Mouse (Mus musculus): ENCODE measurements at regions not wholly inside any gene's neighbourhood (a gene's known extent, or its start where the extent isn't known, plus 50 kb on each side); places are given as distances from the start of the nearest gene placed in this dataset.

DNA sequence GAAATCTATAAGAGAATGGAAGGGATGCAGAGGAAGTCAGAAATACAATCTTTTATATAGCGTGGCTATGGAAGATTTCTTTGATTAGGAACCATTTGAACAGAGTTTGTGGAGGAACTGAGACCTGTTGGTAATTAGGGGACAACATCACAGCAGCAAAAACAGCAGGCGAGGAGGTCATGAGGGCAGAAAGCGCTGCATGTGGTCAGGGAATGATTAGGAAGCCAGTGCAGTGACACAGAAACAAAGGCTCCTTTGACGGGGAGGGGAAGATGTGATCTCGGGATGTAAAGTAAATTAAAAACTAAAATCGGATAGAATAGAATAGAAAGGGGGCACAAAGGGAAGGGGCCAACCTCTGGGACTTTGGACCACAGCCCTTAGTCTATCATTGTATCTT lies 199.6 kb upstream of the Noct start:
- DNase-seq = no peak

DNA sequence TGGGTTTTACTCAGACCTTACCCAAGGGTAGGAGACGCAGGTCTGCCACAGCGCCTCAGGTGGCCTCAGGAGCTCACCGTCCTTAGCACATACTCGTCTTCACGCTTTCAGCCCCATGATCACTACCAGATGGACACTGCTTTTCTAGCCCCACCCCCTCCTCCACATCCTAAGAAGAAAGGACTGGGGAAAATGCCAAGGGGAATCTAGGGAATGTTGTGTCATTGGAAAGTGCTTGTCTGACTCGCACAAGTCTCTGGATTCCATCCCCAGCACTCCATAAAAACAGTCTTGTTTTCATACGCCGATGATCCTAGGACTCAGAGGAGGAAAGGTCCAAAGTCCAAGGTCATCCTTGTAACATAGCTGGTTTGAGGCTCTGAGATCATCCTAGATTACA lies 192.4 kb upstream of the Noct start:
- DNase-seq = no peak

DNA sequence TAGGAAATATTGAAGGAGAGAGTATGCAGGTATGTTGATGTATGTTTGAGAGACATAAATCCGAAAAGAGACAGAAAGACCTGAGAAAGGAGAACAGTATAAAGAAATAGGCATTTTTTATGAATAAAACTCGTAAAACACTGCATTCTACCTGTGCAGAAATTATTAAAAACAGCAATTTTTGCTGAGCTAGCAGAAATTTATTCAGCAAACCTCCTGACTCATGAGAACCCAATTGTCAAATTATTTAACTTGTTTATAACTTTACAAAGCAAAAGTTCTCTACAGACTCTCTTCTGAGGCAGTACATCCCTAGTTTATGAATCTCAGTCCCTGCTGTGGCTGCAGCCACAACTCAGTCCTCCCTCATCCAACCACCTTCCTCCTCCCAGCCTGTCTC lies 191.0 kb upstream of the Noct start:
- DNase-seq = no peak

DNA sequence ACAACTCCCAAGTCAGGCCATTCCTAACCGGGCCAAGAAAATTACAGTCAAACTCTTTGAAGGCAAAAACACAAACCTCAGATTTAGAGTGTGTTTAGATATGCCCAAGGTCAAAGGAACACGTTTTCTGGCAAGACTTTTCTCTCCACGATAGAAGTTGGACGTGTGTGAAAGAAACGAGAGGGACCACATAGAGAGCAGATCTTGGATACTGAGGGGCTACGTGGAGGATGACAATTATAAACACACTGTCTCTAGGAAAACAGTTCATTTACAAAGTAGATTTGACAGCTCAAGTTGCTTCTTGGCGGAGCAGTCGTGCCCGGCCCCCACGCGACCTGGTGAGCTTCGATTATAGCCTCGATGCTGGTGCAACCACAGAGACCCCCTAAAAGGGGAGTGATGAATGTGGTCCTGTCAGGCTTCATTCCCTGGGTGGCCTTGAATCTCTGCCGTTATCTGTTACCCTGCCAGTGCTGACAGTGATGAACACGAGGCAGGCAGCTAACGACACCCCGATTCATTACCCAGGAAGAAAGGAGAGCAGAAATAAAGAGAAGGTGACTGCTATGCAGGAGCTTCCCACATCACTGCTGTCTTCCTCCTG lies 187.4 kb upstream of the Noct start:
- no peak for DNase-seq

DNA sequence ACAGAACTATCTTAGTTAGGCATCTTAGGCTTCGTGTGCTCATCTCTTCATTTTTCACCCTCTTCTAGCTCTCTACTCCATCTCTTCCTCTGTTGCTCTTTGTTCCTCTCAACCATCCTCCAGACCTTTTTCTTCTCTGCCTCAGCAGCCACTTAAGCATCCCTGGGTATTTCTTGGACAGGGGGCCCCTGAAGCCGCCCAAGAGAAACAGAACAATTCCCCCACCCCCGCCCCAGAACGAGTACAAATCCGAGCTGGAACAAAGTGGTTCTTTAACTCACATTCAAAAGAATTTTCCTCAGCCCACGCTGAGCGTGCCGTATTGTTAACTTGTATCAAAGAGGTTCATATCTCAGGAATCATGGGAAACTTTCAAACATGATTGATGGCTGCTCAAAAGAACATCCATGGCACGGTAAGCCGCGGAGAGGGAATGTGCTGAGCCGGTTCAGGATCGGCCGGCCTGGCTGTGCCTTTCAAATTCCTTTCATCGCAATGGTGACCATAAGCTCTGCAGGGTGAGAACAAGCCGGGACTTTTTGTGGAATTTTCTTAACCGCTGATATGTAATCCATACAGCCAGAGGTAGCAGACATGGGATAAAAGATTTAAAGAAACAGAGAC lies 181.9 kb upstream of the Noct start:
- no peak for DNase-seq

DNA sequence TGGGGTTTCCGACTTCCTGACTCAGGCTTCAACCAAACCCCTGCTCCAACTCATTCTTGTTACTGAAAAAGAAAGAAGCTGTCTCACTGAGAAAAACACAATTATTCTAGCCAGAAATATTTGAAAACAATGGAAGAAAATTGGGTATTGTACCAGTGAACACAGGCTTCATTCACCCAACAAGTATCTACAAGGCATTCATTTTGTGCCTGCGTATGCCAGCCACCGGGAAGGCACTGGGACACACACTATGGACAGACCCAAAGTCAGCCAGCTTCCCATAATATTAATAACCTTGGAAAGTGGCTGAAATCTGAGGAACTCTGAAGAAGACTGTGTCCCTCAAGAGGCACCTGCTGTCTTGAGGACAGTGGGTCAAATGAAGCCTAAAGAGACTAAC lies 175.5 kb upstream of the Noct start:
- DNase-seq = no peak

DNA sequence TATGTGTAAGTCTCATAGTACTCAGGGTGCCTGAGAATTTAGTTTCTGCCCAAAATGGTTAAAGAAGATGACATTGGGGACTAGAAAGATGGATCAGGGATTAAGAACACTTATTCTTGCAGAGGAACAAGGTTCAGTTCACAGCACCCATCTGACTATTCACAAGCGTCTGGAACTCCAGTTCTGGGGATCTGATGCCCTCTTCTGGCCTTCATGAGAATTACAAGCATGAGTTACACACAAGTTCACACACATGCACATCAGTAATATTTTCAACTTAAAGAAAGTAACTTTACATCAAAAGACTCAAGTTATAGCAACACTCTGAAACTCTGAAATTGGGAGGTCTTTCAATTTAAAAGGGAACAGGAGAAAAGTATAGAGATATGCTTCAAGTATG lies 174.1 kb upstream of the Noct start:
- no peak for DNase-seq

DNA sequence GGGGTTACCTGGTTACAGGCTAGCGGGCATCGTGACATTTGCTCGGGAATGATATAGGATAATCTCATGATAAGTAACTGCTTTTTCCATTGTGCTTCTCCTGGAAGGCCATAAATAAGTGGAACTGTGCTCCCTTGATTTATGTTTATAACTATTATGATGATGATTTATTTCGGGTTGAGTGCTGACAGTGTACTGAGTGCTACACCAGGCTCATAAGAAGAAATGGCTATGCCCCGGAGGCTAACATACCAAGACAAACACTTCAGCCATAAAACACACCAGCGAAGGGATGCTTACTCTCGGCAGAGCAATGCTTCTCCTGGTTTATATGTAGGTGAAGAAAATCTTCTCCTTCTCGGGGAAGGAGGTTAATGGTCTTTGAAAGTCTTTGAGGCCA lies 169.2 kb upstream of the Noct start:
- DNase-seq = no peak

DNA sequence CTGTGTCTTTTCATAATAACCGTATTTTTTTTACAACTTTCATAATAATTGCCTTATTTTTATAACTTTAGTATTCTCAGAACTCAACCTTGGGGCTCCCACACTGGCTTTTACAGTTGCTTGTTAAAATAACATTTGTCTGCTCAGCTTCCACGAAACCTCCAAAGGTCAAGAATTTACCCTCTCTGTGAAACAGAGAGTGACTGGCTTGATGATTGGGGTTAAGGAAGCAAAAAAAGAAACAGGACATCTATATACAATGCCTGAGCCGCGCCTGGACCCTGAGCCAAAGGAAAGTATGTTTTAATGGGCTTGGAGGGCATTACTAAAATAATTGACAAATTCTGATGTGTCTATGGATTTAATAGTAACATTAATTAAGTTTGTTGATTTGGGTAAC lies 160.0 kb upstream of the Noct start:
- no peak for DNase-seq

DNA sequence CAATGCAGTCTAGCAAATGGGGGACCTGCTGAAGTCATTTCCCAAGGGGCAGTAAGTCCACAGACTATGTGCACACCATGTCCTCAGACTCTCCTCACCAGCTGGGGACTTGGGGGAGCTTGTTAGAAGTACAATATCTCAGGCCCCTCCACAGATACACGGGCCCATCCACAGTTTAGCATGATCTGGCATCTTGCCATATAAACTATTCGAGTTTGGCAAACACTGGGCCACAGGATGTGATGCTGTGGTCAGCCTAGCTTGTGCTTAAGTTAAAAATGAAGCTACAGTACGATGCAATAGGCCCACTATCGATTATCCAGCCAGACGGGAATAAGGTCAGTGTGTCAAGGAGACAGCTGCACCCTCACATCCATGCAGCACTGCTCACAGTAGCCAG lies 157.9 kb upstream of the Noct start:
- DNase-seq = no peak

DNA sequence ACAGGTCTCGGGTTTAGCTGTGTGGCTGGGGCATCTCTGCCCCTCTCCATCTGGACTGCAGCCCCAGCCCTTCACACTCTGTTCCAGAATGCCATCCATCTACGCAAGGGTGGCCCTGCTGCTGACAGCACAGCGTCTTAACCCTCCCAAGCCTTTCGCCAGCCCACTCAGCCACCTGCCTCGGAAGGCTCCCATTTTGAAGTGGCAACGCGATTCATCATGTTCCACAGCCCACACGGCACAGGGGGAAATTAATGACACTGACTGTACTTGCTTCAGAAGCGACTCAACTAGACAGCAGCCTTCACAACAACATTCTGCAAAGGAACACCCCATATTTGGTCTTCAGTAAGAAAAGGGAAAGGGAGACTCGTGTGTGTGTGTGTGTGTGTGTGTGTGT lies 151.8 kb upstream of the Noct start:
- no peak for DNase-seq

DNA sequence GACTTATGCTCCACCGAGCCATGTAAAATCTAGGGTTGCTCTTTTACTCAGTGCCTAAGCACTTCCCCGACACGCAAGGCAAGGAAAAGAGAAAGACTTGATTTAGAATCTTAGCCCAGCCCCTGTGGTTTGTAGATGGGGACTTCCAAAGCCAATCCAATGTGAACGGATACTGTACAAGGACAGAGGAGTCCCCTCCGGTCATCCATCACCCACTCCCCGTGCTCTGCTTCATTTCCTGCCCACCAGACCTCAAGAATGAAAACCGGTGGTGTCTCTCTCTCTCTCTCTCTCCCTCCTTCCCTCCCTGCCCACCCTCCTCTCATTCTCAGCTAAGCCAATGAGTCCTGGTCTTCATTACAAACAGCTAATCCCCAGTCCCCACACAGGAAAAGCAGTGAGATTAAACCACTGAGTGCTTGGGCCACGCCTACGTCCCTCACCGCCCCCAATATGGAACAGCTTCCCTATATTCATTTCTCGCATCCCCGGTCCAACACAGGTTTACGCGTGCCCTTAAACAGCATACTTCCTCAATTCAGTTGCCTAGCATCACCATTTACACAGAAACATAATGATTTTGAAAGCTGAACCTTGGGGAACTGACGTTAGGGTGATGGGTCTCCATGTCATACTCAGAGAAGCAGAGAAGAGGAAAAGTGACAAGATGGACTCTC lies 151.1 kb upstream of the Noct start:
- no peak for DNase-seq

DNA sequence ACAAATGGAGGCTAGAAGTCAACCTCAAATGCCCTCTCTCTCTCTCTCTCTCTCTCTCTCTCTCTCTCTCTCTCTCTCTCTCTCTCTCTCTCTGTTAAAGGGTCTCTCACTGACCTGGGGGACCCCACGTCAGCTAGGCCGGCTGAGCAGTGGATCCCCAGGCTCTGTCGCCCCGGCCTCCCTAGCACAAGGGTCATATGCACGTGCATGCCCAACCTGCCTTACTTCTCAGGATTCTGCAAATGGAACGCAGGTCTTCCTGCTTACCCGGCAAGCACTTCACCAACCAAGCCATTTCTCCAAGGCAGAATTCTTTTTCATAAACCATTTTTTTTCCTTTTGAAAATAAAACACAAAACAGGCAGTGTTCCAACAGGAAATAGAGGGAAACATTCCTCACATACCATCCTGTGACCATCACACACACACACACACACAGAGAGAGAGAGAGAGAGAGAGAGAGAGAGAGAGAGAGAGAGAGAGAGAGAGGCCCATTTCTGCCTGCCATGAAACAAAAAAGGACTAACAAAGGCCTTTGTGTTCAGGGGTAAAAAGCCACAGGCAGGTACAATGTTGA lies 150.4 kb upstream of the Noct start:
- DNase-seq = no peak

DNA sequence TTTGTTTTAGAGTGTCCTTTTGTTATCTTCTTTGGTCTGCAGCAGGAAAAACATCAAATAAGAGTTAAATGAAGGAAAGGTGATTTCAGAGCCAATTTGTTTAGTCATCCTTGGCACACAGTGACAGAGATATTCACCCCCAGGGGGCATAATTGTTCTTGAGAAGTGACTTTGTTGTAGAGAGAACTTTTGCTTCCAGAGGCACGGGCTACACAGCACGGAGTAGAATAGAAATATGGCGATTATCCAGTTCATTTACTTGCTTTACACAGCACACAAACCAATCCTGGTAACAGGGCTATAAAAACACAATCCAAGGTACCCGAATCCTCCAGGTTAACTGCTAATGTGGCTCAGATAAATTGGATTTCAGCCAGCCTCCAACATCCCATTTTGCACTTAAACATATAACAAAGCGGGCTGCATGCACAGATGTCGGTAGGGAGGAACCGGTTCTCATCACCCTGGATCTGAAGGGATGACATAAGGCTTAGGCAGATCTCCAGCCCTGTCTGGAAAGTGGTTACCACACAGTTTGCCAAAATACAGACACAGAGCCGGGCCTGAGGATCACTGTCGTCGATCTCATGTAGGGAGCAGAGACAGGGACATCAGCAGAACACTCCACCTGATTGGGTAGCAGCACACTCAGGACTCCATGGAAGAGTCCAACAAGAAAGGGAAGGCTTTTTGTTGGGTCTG lies 148.9 kb upstream of the Noct start:
- DNase-seq = peak in 1 of 2 experiments; percentile 52

DNA sequence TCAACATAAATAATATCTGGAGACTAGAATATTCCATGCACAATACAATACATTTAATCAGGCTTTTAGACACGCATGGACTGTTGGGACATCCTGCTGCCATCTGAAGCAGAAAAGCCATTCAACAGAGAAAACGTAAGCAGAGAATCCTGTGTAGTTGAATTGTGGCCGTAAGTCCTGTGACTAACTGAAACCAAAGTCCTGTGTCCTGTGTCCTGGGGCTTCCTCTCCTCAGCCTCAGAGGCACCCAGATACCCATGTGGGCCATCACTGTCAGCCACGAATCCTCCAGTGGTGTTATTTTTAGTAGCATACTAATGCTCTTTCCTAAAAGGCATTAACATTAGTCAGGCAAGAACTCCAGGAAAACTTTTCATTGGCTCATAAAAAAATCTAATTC lies 145.8 kb upstream of the Noct start:
- DNase-seq = no peak

DNA sequence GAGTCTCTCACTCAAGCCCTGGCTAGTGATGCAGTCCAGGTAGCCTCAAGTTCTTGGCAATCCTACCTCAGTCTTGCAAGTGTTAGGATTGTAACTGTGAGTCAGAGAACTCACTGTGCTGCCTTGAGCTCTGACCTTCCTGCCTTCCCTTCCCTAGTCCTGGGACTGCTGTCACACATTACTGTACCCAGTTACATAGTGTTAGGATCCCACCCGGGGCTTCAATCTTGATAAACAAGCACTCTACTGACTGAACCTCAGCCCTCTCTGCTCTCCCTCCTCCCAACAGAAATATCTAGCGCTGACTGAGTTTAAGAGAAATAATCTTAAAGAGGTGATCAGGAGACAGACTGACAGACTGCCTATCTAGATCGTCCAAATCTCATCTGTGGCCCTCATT lies 143.8 kb upstream of the Noct start:
- DNase-seq = peak in 1 of 2 experiments; percentile 26

DNA sequence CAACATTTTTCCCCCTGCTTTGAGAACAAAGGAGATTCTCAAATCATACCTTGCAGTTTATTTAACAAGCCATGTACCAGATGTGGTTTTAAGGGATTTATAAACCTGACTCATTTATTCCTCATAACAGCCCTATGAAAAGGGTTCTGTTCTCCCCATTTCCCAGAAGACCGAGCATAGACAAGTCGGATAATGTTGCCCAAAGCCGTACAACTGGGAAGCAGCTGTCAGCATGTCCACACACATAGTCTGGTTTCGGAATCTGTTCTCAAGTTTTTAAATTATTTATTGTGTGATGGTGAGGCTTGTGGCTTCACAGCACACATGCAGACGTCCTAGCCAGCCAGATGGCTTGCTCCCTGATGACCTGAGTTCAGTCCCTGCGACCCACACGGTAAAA lies 143.4 kb upstream of the Noct start:
- no peak for DNase-seq

DNA sequence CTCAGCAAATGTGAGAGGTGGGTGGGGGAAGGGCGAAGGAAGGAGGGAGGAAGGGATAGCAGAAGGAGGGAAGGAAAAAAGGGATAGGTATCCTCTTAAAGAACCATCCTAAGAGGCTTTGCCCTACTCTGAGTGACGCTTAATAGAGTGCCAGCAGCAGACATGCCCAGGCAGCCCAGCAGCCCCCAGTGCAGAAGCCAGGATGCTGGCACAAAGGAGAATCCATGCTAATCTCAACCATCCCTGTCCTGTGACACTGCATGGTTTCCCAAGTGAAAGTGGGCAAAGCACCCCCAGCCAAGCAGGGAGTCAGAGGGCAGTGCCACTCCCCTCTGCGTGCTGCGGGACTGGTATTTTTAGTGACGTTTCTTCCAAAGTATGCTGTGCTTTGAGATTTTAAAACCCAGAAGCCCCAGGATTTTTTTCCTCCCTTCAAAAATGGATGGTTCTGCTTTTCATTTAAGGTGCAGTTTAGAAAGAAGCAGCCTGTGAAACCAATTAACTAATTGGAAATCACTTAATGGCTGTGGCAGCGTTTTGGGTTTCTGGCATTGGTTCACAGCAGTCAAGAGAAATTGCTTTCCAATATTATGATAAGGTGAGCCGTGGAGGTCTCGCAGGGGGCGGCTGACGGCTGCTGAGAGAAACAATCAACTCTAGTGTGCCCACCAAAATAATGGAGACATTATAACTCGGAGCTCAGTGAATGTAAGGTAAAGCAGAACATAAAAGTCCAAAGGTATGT lies 141.2 kb upstream of the Noct start:
- DNase-seq = no peak

DNA sequence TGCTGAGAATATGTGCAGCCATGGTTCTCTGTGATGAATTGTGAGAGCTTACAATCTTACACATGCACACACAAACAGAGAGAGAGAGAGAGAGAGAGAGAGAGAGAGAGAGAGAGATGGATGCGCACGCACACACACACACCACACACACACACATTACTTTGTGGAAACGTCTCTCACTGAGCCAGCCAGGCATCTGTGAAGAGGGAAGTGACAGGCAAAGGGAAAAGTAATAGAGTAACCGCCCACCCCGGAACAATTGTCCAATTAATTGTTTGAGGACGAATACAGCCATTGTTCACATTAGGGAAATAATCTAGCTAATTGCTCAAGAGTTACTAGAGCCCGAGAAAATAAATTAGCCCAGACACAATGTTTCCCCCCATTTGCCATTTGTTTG lies 140.7 kb upstream of the Noct start:
- no peak for DNase-seq

DNA sequence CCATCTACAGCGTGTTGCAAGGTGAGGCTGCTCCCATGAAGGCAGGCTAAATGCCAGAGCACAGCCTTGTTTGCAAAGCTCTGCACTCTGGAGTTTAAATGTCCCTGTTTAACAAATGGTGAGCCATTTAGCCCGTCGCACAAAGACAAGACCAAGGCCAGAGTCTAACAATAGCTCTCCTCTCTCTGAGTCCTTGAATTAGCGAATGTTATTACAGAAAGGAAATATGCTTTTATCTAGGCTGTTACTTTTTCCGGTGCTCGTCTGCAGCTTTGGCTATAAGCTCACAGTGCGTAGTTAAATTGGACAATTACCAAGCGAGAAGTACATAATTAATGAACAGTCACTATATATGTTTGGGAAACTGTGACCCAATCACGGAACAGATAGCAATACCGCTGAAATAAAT lies 137.8 kb upstream of the Noct start:
- peak; percentile 54 to 69 for DNase-seq

DNA sequence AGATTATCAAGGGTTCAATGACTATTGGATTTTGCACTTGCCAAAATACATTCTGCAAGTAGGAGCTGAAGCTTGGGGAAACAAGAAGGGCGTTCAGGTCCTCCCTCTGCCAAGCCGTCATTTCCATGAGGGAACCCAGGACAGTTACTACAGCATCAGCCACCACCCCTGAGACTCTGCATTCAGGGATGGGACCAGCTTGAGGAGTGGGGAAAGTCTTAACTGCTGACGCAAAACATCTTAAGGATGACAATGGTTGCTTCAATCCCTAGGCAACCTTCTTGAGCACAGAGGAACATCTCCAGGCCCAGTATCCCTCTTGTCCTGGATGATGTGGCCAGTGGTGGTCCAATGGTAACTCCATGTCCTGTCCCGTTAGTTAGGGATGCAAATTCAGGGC lies 137.2 kb upstream of the Noct start:
- DNase-seq = no peak

DNA sequence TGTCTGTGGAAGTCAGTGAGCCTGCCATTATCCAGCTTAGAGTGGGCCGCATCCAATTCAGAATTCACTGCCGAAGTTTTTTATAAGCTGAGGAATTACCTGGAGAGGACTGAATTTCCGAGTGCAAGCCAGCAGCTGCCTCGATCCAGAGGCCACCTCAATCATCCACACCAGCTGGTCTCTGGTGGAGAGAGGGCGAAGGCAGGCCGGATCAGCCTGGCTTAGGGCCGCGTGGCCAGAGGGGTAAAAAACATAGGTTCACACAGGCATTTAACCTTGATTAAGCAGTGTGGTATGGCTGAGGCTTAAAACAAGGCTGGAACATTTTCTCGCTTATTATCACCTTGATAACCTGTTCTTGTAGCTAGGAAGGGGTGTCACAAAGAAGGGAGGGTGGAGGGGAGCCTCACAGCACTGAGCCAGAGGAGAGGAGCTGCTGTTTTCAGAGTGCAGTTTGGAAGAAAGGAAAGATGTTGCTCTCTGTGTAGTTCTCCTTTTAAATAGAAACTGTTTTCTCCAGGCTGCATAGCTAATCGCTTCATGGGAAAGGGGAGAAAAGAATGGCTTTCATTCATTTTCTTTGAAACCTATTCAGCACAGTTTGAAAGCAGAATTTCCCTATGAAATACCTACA lies 135.1 kb upstream of the Noct start:
- DNase-seq = no peak
